Mouse (Mus musculus) lung, postnatal 0 days (tissue): ENCODE results near the gene Rrp7a.

Experiments used
- CTCF ChIP-seq: IDR thresholded peaks from 2 replicates; pipeline ENCODE4 v1.5.1; 2016; ENCODE audit warnings: antibody characterized with exemption, mild to moderate bottlenecking
- EP300 ChIP-seq: IDR thresholded peaks from 2 replicates; pipeline ENCODE4 v1.6.1; 2016; ENCODE audit warnings: antibody characterized with exemption, mild to moderate bottlenecking, control low read depth

DNA sequence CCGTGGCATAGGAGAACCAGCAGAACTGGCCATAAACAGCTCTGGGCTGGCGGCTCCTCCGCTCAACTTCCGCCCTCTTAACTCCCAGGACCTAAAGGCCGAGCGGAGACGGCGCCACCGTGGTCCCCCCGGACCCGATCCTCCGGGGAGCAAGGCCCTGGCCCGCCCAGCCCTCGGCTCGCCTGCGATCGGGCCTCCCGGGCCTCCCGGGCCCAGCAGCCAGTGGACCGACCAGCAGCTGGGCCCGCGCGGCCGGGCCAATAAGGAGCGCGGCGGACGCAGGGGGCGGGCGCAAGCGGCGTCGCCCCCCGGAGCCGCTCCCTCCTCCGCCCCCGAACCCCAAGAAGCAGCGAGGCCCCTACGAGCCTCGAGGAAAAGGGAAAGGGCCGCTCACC is 26.2 kb upstream of the Rrp7a start:
- TF ChIP-seq EP300 (no peak), CTCF (no peak)
